Mouse (Mus musculus): ENCODE measurements around the gene Prpf19. TPM values are rescaled to one million over a fixed set of nuclear protein-coding genes. Genes with fewer than 3 reads are reported as not detected.

The Prpf19 gene
- total RNA-seq, 2 experiments from 2014 or later = 148 TPM

DNA sequence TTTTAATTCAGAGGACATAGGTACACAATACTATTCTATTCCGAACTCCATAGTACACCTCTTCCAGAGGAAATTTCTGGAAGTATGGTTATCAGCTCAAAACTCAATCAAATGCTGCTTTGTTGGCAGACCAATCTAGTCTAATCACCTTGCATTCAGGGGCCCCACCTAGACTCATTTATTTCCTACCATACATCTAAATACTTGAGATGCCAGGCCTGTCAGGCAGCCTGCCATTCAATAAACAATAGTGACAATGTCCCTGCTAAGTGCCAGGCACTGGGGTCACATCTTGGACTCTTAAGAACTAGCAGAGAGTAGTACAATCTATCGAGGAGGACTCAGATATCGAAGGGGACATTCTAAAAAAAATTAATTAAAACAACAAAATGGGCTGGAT lies 2.8 kb upstream of the Prpf19 start:
- DNase-seq (ENCODE audit: low spot score) = no peak

DNA sequence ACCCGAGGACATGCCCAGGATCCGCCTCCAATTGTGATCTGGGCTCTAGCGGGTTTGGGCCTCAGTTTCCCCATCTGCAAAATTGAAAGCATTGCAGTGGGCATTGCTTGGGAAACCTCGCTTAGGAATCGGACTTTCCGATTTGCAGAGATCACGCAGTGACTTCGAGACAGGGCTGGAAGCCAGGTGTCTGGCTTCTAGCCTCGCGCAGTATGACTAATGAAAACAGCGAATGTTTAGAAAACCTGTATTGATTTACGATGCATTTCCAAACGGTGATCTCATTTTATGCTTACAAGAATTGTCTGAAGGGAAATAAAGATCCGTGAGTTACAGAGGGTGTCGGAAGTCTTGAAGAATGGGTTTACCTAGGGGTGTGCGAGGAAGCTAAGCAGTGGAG lies 677 bp downstream of the Prpf19 start:
- no peak for DNase-seq (ENCODE audit: low spot score)

DNA sequence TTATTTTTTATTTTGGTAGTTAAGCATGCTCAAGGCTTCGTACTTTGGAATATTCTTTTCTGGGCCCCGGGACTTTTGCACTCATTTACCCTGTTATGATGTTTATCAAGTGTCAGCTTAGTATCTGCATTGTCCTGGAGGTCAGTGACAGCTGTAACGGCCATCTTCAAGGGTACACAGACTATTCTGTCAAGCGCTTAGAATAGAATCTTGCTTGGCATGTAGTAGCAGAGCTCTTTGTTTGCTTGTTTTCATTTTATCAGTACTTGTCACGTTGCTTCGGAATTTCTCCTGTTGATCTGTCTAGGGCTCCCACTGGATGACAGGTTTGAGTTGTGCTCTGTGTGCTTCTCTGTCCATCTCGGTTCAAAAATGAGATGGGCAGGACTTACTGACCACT lies 1.8 kb downstream of the Prpf19 start:
- no peak for DNase-seq (ENCODE audit: low spot score)

DNA sequence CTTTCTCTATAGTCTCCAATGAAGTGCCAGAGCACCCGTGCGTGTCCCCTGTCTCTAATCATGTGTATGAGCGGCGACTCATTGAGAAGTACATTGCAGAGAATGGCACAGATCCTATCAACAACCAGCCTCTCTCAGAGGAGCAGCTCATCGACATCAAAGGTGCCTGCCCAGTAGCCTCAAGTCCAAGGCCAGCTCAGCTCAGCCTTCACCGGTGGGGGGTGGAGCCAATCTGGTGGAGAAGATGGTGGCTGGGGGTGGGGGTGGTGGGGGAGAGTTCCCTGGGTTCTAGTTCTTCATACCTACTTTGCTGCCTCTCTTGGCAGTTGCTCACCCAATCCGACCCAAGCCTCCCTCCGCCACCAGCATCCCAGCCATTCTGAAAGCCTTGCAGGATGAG lies 2.5 kb downstream of the Prpf19 start:
- no peak for DNase-seq (ENCODE audit: low spot score)

DNA sequence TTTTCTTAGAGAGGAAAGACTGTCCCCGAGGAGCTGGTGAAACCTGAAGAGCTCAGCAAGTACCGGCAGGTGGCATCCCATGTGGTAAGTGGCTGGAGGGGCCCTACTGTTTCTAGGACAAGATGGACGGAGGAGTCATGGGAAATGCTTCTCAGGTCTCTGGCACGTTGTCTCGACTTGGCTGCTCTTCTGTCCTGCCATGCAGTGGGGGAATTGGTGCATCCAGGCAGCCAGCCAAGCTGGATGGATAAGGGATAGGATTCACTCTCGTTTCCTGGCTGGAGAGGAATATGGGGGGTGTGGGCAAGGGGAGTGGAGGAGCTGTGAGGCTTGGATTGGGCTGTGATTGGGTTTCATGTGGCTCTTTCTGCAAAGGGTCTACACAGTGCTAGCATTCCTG lies 5.3 kb downstream of the Prpf19 start:
- peak; percentile 78 for DNase-seq (ENCODE audit: low spot score)

DNA sequence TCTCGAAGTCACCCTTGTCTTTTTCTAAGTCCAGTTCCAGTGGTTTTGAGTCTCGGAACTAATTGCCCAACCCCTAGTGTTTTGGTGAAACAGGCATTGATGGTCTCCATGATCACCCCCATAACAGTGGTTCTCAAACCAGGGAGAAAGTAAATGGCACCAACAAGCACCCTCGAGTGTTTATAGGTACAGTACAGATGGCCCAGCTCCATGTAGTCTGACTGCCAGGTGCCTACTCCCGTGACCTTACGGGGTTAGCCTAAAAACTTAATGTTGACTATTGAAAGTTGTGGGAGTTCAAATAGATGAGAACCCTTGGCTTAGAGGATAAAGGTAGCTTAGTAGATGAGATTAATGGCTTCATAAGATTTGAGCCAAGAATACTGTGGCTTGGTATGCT lies 6.0 kb downstream of the Prpf19 start:
- no peak for DNase-seq (ENCODE audit: low spot score)

DNA sequence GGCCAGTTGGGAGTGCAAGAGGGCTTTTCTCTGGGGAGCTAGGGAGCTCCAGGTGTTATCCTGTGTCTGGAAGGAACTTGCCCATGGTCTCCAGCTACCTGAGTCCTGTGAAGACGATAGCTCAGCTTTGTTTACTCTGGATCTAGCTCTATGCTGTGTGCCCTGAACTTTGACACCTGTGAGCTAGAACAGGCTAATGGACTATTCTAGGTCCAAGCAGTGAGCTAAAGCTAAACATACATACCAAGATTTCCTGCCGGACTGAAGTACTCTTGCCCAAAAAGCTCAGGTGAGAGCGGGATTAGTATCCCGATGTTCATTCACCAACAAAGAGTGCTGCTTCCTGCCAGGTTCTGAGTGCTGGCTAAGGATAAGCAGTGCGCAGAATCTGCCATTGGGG lies 9.5 kb downstream of the Prpf19 start:
- no peak for DNase-seq (ENCODE audit: low spot score)

DNA sequence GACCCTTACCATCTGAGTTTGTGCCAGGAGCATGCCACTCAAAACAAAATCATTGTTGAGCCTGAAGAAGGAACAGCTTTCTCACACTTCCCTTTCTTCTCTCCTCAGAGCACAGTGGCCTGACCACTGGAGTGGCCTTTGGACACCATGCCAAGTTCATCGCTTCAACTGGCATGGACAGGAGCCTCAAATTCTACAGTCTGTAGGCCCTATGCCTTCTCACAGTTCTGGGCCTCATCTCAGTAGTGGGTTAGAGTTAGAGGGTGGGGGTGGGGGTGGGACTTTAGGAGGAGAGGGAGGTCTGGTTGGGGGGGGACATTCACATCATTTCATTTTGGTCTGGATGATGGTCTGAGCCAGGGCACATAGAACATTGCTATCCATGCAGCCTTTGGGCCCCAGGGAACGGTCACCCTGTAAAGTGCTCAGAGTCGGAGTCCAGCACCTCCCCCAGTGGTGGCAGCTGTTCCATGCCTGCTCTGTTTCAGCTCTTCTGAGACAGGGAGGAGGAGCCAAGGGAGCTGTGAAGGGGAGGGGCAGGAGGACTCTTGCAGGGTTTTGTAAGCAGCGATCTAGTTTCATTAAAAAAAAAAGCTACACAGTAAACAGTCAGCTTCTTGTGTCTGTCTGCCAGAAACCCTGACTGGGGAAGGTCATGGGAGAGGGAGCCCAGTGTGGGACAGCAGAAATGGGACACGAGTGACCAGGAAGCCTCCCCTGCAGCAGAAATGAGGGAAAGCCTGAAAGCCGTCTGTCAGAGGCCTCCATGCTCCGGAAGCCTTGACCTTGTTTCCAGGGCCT lies 10.1 kb downstream of the Prpf19 start:
- peak; percentile 90 for DNase-seq (ENCODE audit: low spot score)

DNA sequence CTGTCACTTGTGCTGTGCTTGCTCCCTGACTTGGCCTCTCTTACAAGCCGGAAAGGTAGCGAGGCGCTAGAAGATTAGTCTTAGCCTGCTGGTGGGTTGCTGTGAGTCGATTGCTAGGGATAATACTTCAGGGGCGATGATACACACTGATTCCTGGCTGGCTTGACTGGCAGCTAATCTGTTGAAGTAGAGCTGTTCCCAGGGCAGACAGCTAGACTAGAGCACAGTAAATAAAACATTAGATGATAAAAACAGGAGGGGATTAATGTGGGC lies 10.6 kb downstream of the Prpf19 start:
- DNase-seq (ENCODE audit: low spot score) = no peak

DNA sequence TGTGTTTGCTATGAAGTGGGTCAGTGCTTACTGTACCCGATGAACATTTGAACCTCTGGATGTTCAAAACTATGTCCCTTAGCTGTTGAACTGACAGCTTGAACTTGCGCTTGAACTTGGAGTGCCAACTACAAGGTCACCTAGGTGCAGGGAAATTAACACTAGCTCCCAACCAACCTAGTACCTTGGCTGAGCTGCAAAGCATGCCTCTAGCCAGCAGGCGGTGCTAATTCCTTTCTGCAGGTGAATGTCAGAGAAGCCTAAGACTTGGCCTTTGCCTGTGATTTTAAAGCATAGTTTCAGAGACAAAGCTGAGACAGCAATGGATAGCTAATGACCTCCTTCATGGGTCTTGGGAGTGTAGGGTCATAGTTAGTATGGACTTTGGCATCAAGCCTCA lies 12.9 kb downstream of the Prpf19 start:
- peak; percentile 72 for DNase-seq (ENCODE audit: low spot score)

DNA sequence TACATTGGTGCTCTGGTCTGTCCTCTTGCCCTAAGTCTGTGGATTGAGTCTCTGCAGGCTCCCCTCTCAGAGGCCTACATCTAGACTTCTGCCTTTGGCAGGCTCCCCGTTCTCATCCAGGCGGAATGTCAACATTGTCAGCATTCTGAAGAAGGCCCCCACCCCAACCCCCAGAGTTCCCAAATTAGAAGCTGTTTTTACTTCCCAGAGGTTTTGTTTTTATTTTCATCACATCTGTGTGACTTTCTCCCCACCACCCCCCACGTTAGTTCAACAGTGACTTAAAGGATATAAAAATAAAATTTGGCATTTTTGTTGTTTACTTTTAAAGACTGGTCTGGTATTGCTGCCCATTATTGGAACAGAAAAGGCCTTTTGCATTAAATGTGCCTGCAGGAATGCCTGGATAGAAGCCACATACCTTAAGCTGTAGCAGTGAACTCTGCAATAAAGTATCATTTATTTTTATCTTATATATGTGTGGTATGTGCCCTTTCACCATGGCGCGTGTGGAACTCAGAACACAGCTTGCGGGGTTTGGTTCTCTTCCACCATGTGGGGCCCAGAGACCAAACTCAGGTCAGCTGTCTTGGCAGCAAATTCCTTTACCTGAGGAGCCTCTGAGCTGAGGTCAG lies 14.2 kb downstream of the Prpf19 start:
- DNase-seq (ENCODE audit: low spot score) = no peak

DNA sequence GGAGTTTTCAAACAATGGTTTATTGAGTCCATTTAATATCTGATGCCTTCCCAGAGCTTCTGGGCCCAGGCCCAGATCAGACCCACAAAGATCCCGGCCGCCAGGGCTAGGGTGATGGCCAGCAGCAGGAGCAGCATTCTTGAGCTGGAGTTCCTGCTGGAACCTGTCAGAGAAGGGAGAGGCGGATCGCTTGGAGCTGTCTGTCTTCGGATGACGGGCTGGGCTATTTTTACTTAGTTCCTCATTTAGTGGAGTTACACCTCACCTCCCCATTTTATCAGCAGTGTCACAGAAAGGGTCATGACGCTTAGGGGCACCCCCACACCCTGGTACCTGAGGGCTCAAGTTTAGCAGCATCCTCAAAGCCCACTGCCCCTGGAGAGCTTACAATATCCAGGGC lies 19.3 kb downstream of the Prpf19 start:
- peak; percentile 38 for DNase-seq (ENCODE audit: low spot score)

DNA sequence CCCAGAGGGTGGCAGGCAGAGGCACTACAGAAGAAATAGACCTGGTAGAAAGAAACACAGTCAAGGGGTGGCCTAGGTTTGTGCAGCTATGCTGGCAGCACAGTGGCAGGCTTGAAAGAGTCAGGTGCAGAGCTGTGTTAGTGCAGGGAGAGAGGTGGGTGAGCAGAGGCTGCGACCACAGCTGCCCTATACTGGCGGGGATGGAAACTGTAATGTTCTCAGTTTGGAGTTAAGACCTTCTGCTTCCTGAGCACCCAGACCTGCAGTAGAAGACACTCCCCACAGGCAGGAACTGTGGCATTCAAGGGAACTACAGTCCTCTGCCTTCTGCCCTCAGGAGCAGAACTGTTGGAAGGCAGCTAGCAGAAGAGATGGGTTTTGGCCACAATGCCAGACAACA lies 19.8 kb downstream of the Prpf19 start:
- DNase-seq (ENCODE audit: low spot score) = no peak

DNA sequence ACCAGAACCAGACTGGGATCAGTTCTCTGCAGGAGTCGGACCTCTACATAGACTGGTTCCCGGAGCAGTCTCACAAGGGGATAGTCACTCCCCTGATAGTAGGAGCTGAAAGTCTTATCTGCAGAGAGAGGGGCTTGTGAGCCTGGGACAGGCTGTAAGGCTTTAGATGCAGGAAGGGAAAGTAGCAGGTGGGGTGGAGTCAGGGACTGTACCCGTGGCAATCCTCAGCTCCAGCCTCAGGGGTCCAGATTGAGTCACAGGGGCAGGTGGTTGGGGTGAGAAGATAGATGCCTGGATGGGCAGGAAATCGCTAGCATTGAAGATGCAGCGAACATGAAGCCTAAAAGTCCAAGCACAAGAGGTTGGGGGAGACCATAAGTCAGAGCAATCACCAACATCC lies 21.5 kb downstream of the Prpf19 start:
- no peak for DNase-seq (ENCODE audit: low spot score)

DNA sequence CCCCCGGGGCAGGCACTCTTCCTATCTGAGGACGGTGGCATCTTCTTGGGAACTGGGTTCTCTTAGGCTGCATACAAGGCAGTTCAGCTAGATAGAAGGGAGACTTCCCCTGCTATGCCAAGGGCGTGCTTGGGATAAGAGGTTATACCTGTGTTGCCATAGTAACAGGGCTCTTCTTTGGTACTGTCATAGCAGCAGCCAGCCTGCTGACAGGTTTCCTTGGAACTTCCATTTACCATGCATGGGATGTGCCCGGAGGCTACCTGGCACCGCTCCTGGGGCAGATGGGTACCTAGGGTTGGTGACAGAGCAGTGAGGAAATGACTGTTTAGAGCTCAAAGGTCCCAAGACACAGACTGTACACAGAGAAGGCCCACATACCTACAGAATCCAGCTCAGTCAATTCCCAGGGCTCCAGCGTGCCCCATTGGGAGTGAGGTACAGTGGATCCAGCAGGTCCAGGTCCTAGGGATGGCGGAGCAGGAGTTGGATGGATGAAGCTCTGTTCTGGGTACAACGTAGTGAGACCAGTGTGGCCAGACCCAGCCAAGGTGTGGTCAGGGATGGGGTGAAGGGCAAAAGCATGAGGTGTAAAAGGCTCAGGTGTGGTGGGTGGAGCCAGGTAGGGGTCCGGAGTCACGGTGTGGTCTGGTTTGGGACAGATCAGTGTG lies 23.4 kb downstream of the Prpf19 start:
- no peak for DNase-seq (ENCODE audit: low spot score)

DNA sequence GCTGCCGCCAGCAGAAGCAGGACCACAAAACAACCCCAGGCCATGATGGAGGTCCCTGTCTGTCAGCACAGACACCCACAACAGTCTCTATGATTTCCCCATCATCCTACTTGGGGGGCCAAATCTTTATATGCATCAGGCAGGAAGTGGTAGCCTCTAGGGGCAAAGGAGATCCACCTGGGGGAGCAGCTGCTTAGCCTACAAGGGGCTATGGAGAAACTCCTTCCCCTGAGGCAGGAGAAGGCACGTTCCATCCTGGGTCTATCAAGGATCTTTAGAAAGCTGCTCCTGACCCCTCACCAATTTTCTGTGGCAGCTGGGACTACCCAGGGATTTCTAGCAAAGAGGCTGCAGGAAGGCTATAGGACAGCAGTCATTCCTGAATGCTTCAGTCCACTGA lies 25.5 kb downstream of the Prpf19 start, which contains the start of gene Zp1:
TSS of gene Zp1 (minus strand) at position 101 of the 400 bp plus-strand sequence.
- no peak for DNase-seq (ENCODE audit: low spot score)

DNA sequence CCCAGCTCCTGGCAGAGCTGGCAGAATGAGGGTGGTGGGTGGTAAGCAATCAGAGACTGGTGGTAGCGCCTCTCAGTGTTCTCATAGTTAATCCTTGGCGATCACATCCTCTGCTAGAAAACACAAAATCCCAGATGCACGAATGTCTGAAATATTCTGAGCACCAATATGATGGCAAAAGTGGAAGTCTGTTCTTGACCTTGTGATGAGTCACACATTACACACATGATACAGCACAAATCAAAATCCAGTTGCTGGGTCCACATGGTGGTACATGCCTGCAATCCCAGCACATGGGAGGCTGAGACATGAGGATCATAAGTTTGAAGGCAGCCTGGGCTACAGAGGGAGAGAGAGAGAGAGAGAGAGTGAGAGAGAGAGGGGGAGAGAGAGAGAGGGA lies 26.0 kb downstream of the Prpf19 start:
- no peak for DNase-seq (ENCODE audit: low spot score)

DNA sequence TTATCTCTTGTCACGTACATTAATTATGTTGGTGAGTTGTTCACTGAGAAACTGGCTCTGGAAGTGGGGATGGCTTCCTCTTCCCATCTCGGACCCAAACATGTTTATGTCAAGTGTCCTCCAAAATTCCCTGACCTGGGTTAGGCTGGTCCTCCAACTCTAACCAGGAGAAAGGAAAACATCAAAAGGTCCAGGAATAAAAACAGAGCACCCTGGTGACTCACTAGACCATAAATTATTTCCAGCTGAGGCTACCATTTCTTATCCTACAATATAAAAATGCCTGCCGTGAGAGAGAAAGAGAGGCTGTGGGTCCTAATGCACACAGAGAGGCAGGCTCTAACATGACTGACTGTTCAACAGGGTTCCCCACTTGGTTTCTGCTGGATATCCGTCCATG lies 29.2 kb downstream of the Prpf19 start:
- no peak for DNase-seq (ENCODE audit: low spot score)

DNA sequence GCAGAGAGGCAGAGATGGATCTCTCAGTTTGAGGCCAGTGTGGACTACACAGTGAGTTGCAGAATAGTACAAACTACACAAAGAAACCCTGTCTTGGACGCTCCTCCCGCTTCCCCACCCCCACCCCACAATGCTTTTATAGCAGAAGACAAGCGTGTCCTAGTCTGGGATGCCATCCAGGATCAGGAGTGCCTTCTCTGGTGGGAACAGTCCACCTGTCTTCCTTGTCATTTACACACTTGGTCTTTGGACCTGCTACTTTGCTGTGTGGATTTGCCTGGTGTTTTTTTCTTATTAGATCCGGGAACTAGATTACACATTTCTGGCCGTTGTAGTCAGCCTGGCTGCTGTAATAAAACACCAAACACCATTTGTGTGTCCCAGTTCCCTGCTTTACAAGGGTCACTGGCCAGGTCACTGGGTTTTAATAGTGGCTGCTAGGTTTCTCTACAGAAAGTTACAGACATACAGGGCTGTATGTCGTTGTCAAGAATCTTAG lies 31.1 kb downstream of the Prpf19 start:
- DNase-seq (ENCODE audit: low spot score) = no peak

DNA sequence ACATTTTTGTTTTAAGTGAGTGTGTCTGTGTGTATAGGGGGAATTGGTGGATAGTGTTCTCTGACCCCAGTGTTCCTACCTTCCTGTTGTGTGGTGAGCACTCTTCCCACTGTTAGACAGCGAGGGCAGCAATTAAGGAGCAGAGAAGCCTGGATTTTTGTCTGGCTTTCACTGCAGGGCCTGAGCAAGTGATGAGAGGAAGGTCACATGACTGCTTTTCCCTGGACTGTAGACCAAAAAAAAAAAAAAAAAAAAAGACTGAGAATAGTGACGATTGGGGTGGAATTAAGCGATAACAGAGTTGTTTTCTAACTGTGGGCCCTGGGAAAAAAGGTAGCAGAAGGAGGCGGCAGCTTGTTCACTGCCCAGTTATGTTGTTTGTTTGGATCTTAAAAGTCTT lies 31.6 kb downstream of the Prpf19 start:
- DNase-seq (ENCODE audit: low spot score) = no peak

DNA sequence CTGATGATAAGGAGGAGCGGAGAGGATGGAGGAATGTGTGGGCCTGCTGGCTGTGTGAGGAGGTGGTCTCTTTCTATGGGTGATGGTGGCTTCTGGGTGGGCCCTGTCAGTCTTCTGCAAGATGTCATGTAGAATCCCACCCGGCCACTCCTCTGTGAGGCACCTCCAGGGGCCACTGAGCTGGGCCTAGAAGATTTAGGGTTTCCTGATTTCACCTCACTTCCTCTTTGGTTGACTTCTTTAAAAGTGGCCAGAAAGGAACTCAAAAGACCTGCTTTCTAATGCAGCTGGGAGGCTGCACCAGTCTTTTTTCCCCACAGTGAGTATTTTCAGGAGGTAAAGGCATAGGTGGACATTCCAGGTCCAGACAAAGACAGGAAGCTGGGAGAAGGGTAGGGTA lies 35.6 kb downstream of the Prpf19 start:
- DNase-seq (ENCODE audit: low spot score) = no peak

DNA sequence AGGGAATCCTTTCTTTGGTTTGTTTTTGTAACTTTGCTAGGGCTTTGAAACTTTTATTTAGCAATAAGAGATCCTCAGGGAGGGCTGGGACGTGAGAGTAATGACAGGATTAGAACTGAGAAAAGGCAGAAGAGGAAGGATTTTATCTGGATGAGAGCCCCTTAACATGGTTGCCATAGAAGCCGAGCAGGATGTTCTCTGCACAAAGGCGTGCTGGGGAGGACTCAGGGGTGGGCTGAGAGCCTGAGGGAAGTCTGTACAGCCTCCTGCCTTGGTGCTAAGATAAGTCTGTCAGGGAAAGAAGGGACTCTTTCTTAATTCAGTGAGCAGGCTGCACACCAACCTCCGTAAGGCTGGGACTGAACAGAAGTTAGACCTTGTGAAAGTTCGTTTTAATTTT lies 40.0 kb downstream of the Prpf19 start:
- no peak for DNase-seq (ENCODE audit: low spot score)

DNA sequence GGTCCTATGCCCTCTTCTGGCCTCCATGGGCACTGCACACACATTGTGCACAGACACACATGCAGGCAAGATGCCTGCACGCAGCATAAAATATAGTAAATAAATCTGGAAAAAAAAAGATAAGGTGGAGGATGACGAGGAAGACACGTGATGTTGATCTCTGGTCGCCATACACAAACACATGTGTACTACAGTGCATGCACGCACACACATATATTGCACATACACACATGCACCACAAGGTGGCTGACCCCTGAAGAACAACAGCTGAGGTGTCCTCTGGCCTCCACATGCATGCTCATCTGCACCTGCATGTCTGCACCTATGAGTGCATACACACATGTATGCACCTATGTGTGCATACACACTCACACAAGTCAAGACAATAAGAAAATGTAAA lies 41.0 kb downstream of the Prpf19 start:
- no peak for DNase-seq (ENCODE audit: low spot score)

All from gastrocnemius, adult 18-20 months (tissue).